Mouse (Mus musculus): ENCODE results near the gene Cysrt1. TPM values are rescaled to one million over a fixed set of nuclear protein-coding genes. Genes with fewer than 3 reads are reported as not detected.
"Not testable (repeated sequence)": the region's sequence is repeated elsewhere in the genome, so short reads cannot be mapped to it uniquely, and the experiment has no call there.

The Cysrt1 gene
- total RNA-seq, 4 experiments from 2014 or later = not detected

GRCm38 (mm10) chr2:25264851-25265250 lies 22.6 kb upstream of the Cysrt1 start:
- no peak for DNase-seq (ENCODE audit: low spot score)

- DNase-seq (ENCODE audit: low spot score) = no peak
These were observed 22.0 kb upstream of the Cysrt1 start for GRCm38 (mm10) chr2:25264286-25264660.

- DNase-seq (ENCODE audit: low spot score) = no peak
These were observed 21.5 kb upstream of the Cysrt1 start for GRCm38 (mm10) chr2:25263623-25264285.

GRCm38 (mm10) chr2:25262795-25263622 lies 20.8 kb upstream of the Cysrt1 start:
- no peak for DNase-seq (ENCODE audit: low spot score)

GRCm38 (mm10) chr2:25262291-25262767 lies 20.1 kb upstream of the Cysrt1 start, which contains the start of gene Tprn:
Tprn (plus strand) TSS chr2:25262618.
- DNase-seq (ENCODE audit: low spot score) = peak; percentile 97

GRCm38 (mm10) chr2:25261870-25262269 lies 19.6 kb upstream of the Cysrt1 start:
- no peak for DNase-seq (ENCODE audit: low spot score)

- no peak for DNase-seq (ENCODE audit: low spot score)
These were observed 16.6 kb upstream of the Cysrt1 start for GRCm38 (mm10) chr2:25258887-25259286.

GRCm38 (mm10) chr2:25257250-25257649 lies 15.0 kb upstream of the Cysrt1 start:
- not testable (repeated sequence) for DNase-seq (ENCODE audit: low spot score)

GRCm38 (mm10) chr2:25256443-25257109 lies 14.3 kb upstream of the Cysrt1 start:
- not testable (repeated sequence) for DNase-seq (ENCODE audit: low spot score)

- peak; percentile 89 for DNase-seq (ENCODE audit: low spot score)
These were observed 13.1 kb upstream of the Cysrt1 start, which contains the start of gene Tmem203 for GRCm38 (mm10) chr2:25255284-25255779. Tmem203 (plus strand) TSS chr2:25255439.

- DNase-seq (ENCODE audit: low spot score) = no peak
These were observed 10.1 kb upstream of the Cysrt1 start for GRCm38 (mm10) chr2:25252331-25252730.

- no peak for DNase-seq (ENCODE audit: low spot score)
These were observed 4.2 kb upstream of the Cysrt1 start, which contains the start of gene AL732309.1 for GRCm38 (mm10) chr2:25246183-25247072. AL732309.1 (minus strand) TSS chr2:25246863.

GRCm38 (mm10) chr2:25244144-25244543 lies 1.9 kb upstream of the Cysrt1 start:
- no peak for DNase-seq (ENCODE audit: low spot score)

GRCm38 (mm10) chr2:25243342-25243741 lies 1.1 kb upstream of the Cysrt1 start:
- no peak for DNase-seq (ENCODE audit: low spot score)

- no peak for DNase-seq (ENCODE audit: low spot score)
These were observed 845 bp downstream of the Cysrt1 start for GRCm38 (mm10) chr2:25241438-25241775.

GRCm38 (mm10) chr2:25240723-25241437 lies 1.4 kb downstream of the Cysrt1 start:
- peak; percentile 65 for DNase-seq (ENCODE audit: low spot score)

GRCm38 (mm10) chr2:25240310-25240709 lies 1.9 kb downstream of the Cysrt1 start:
- no peak for DNase-seq (ENCODE audit: low spot score)

- DNase-seq (ENCODE audit: low spot score) = no peak
These were observed 2.5 kb downstream of the Cysrt1 start for GRCm38 (mm10) chr2:25239766-25240165.

GRCm38 (mm10) chr2:25238106-25238505 lies 4.1 kb downstream of the Cysrt1 start:
- DNase-seq (ENCODE audit: low spot score) = no peak

GRCm38 (mm10) chr2:25237522-25237921 lies 4.7 kb downstream of the Cysrt1 start:
- DNase-seq (ENCODE audit: low spot score) = no peak

Data from heart, adult 8-10 months (tissue).